Mouse (Mus musculus) liver, embryonic 14.5 days (tissue): ENCODE results near the gene Tmem56. TPM values are rescaled to one million over a fixed set of nuclear protein-coding genes. Genes with fewer than 3 reads are reported as not detected.

Source experiments
- ATAC-seq: fragments of 200-750 bp; cut with Nextera tagmentation; 2 replicates; pipeline ENCODE4 v1.8.0; 2017; ENCODE audit warnings: moderate number of reproducible peaks, mild to moderate bottlenecking, moderate library complexity; ENCODE audit not compliant: insufficient read depth
- DNase-seq, 3 experiments: peaks; one replicate each; pipeline ENCODE4 v3.0.0-alpha.2; 2012 to 2013; ENCODE audit warnings: low read depth in 3 of 3, low spot score in 3 of 3
- H3K27ac ChIP-seq: fragments of 300-500 bp; sonication (generic); 2 replicates; pipeline ENCODE4 v1.5.1; 2014; ENCODE audit warnings: moderate library complexity, mild to moderate bottlenecking, control low read depth, inconsistent platforms
- H3K27me3 ChIP-seq: fragments of 300-500 bp; sonication (generic); 2 replicates; pipeline ENCODE4 v1.6.1; 2014; ENCODE audit warnings: mild to moderate bottlenecking, low read length, moderate library complexity; ENCODE audit not compliant: control insufficient read depth, insufficient read depth
- H3K36me3 ChIP-seq: fragments of 300-500 bp; sonication (generic); replicated peaks from 2 replicates; pipeline ENCODE4 v1.6.1; 2014; ENCODE audit warnings: low read depth; ENCODE audit not compliant: control insufficient read depth, insufficient read depth
- H3K4me1 ChIP-seq, 2 experiments: fragments of 200-500 bp in 1 of 2; fragments of 300-500 bp in 1 of 2; sonication (generic) in 1 of 2; replicated peaks; 2 replicates each; pipeline ENCODE4 v1.6.1; 2012 to 2014; ENCODE audit warnings: antibody characterized with exemption in 1 of 2, inconsistent platforms in 1 of 2, low read length in 1 of 2; ENCODE audit not compliant: control insufficient read depth in 2 of 2, insufficient read depth in 2 of 2
- H3K4me2 ChIP-seq: fragments of 300-500 bp; sonication (generic); 2 replicates; pipeline ENCODE4 v1.6.1; 2014; ENCODE audit warnings: low read depth, mild to moderate bottlenecking, control low read depth, moderate library complexity
- H3K4me3 ChIP-seq, 2 experiments: fragments of 200-500 bp in 1 of 2; fragments of 300-500 bp in 1 of 2; sonication (generic) in 1 of 2; 2 replicates each; pipeline ENCODE4 v1.5.1; 2012 to 2014; ENCODE audit warnings: low read depth in 2 of 2, low read length in 2 of 2, mild to moderate bottlenecking in 2 of 2, control low read depth in 1 of 2, inconsistent platforms in 1 of 2, moderate library complexity in 1 of 2; ENCODE audit not compliant: insufficient read depth in 1 of 2
- H3K9ac ChIP-seq: fragments of 300-500 bp; sonication (generic); replicated peaks from 2 replicates; pipeline ENCODE4 v1.6.1; 2014; ENCODE audit warnings: mild to moderate bottlenecking, control low read depth, moderate library complexity
- H3K9me3 ChIP-seq: fragments of 300-500 bp; sonication (generic); 2 replicates; pipeline ENCODE4 v1.6.1; 2016; ENCODE audit warnings: low read length, mixed read lengths; ENCODE audit not compliant: control insufficient read depth
- CTCF ChIP-seq: IDR thresholded peaks from 2 replicates; pipeline ENCODE4 v1.5.1; 2016; ENCODE audit warnings: antibody characterized with exemption, low read depth, control low read depth
- EP300 ChIP-seq: IDR thresholded peaks from 2 replicates; pipeline ENCODE4 v1.6.1; 2016; ENCODE audit warnings: antibody characterized with exemption, low read depth
- WGBS: fragments of 180-500 bp; shearing (Covaris S2); extraction: QIAGEN DNeasy Blood & Tissue Kit; methylation state at CpG from one replicate; pipeline ENCODE4 v1.1.7; 2014; ENCODE audit not compliant: insufficient replicate concordance; 5-methylcytosine and 5-hydroxymethylcytosine counted together
- polyA plus RNA-seq, 2 experiments: library from polyadenylated mRNA; depleted of rRNA in 1 of 2; stranded (reverse) in 1 of 2; unstranded in 1 of 2; fragments of >200 nt; fragmentation: Nextera tagmentation in 1 of 2; extraction: Ambion mirVana in 1 of 2; gene quantifications; 2 replicates each; pipeline versions ENCODE4 v1.2.1 to v1.2.3; 2012 to 2014

Tmem56 gene
- polyA plus RNA-seq, 2 experiments, result 13.5 to 25.3 TPM

DNA sequence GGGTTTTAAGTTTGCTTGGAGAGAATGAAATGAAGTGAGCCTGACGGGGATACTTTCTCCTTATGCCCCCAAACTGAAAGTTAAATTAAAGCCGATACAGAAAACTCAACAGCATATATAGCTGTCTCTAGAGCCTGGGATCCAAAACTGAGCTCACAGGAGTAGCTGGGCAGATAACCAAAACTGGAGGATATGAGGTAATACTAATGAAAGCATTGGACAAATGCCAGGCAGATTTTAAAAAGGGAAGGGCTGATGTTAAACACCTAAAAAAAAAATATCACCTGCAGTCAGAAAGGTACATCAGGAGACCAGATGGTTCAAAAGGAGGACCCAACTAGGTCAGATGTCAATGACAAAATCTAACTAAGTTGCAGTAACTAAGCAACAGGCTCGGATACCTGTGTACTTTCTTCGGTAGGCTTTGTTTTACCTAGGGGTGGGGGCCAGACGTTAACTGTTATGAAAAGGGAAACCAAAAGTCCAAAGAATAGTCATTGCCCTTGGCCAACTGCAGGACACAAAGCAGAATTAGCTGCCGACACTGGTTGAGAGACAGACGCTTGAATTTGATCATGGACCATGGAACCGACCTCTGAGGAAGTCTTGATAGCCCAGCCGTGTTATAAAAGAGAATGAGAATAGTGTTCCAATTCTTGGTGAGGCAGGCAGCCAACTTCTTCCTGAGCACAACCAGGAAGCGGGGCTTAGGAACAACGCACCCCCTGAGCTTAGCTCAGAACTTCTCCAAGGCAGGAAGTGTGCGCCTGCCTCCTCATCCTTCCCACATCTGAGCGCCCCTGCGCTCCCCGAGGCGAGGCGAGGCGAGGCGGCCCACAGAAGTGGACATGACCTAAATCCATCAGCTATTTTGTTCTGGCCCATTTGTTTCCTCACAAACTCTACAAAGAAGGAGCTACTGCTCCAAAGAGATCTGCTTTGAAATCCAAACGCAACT lies 24.1 kb downstream of the Tmem56 start:
- peaks cover 6% of the 10 kb centered on the region; the same call in 1 of the 2 replicates for H3K36me3 ChIP-seq
- H3K9me3 ChIP-seq, result no peaks in the 10 kb centered on the region
- H3K4me2 ChIP-seq, result peak overlapping the region; percentile 94
- 63% methylated on average over 20 of the region's 20 CpGs for WGBS
- H3K9ac ChIP-seq, result no peak overlapping the region; the same call in 1 of the 2 replicates
- no peak for ATAC-seq
- peaks cover 27 to 31% of the 10 kb centered on the region in 2 experiments for H3K4me1 ChIP-seq
- no peak overlapping the region for H3K27ac ChIP-seq
- no peak for DNase-seq
- peak overlapping the region in 1 of 2 experiments; percentile 8; a peak in 1 of 4 replicates for H3K4me3 ChIP-seq
- TF ChIP-seq CTCF (no peak), EP300 (no peak)
- no peaks in the 10 kb centered on the region for H3K27me3 ChIP-seq

DNA sequence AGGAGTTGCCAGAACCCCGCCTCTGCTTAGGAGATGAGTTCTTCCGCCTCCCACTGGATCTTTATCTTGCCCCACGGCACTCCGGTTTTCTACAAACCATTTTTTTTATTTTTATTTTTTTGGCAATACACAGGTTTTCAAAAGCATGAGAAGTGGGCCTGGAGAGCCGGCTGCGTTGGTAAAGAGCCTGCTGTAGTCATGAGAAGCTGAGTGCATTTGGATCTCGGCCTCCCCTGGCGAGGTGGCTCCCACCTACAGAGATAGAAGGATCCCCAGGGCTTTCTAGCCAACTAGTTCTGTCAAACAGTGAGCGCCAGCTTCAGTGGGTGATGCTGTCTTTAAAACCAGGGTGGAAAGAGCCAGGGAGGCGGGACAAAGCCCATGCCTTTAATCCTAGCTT lies 25.5 kb downstream of the Tmem56 start:
- Histone ChIP-seq H3K4me2 (0 out of 2 replicates have a peak overlapping the region, but pooled peaks have one; percentile 8), H3K27me3 (no peaks in the 10 kb centered on the region), H3K9me3 (no peaks in the 10 kb centered on the region), H3K4me1 (peaks cover 20 to 27% of the 10 kb centered on the region in 2 experiments), H3K4me3 (no peak overlapping the region), H3K36me3 (peaks cover 10% of the 10 kb centered on the region), H3K27ac (no peak overlapping the region), H3K9ac (no peak overlapping the region)
- TF ChIP-seq CTCF, result no peak
- ATAC-seq, result no peak
- 74% methylated on average over 10 of the region's 10 CpGs for WGBS
- no peak for DNase-seq

DNA sequence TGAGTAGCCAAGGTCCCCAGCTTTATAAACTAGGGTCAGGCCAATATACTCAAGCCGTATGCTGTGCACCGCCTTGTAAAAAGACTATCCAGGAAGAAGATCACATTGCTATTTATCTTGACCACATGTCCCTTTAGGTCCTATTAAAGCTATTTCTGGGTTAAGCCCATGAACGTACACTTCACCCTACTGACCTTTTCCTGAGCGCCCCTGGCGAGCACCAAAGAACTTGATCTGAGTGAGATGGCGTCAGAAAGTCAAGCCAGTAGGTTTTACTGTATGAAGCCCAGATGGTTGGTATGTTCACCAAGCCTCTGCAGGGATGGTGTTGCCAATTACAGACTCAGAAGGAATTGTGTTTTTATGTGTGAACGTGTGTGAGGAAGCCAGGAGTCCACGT lies 26.8 kb downstream of the Tmem56 start:
- Histone ChIP-seq H3K9ac (no peak overlapping the region), H3K4me3 (no peak overlapping the region), H3K9me3 (no peaks in the 10 kb centered on the region), H3K27ac (no peak overlapping the region), H3K4me2 (no peak overlapping the region), H3K36me3 (peaks cover 17% of the 10 kb centered on the region), H3K27me3 (no peaks in the 10 kb centered on the region), H3K4me1 (peaks cover 20 to 25% of the 10 kb centered on the region in 2 experiments)
- whole genome bisulfite sequencing, result 85% methylated on average over 8 of the region's 8 CpGs
- no peak for ATAC-seq
- TF ChIP-seq EP300, result no peak
- TF ChIP-seq CTCF, result no peak
- no peak for DNase-seq

DNA sequence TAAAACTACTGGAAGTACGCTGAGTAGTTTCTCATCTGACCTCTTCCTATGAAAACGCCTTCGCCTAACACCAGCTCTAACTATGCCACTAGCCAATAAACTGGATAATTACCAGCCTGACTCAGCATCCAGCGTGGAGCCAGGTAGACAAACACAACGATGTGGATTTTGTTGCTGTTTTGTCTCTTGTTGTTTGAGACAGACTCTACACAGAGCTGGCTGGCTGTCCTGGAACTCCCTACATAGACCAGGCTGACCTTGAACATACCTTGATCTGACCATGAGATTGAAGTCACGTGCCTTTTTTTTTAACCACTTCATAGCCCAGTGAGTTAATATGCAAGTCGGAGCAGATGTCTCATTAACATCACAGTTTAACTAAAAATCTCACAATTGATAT lies 27.4 kb downstream of the Tmem56 start:
- WGBS, result 80% methylated on average over 7 of the region's 7 CpGs
- no peak for DNase-seq
- Histone ChIP-seq H3K27ac (no peak overlapping the region), H3K36me3 (peaks cover 20% of the 10 kb centered on the region), H3K4me1 (peaks cover 15 to 18% of the 10 kb centered on the region in 2 experiments), H3K4me3 (no peak overlapping the region), H3K4me2 (no peak overlapping the region), H3K27me3 (no peaks in the 10 kb centered on the region), H3K9me3 (no peaks in the 10 kb centered on the region), H3K9ac (no peak overlapping the region)
- TF ChIP-seq CTCF (no peak), EP300 (no peak)
- no peak for ATAC-seq
